Mouse (Mus musculus) stomach, embryonic 14.5 days (tissue): ENCODE measurements at regions not wholly inside any gene's neighbourhood (a gene's known extent, or its start where the extent isn't known, plus 50 kb on each side); places are given as distances from the start of the nearest gene placed in this dataset.
A peak's percentile ranks its signal among the peaks of the same experiment; 100 is the strongest.

ENCODE experiments used
- ATAC-seq: fragments of 200-750 bp; cut with Nextera tagmentation; 2 replicates; pipeline ENCODE4 v1.8.0; 2017; ENCODE audit warnings: low read depth, moderate TSS enrichment; ENCODE audit not compliant: insufficient number of reproducible peaks, insufficient read depth, low FRiP score
- H3K27ac ChIP-seq: fragments of 300-500 bp; sonication (generic); 2 replicates; pipeline ENCODE4 v1.5.1; 2014; ENCODE audit warnings: mild to moderate bottlenecking, low read length, moderate library complexity, mixed read lengths
- H3K27me3 ChIP-seq: fragments of 300-500 bp; sonication (generic); 2 replicates; pipeline ENCODE4 v1.6.1; 2014; ENCODE audit warnings: low read length, control low read depth, mixed read lengths; ENCODE audit not compliant: control insufficient read depth, insufficient read depth
- H3K36me3 ChIP-seq: fragments of 300-500 bp; sonication (generic); 2 replicates; pipeline ENCODE4 v1.6.1; 2014; ENCODE audit warnings: mild to moderate bottlenecking, control low read depth, low read length, moderate library complexity, mixed read lengths; ENCODE audit not compliant: control insufficient read depth, insufficient read depth
- H3K4me1 ChIP-seq: fragments of 300-500 bp; sonication (generic); 2 replicates; pipeline ENCODE4 v1.6.1; 2014; ENCODE audit warnings: low read length, control low read depth, mixed read lengths; ENCODE audit not compliant: control insufficient read depth, insufficient read depth
- H3K4me2 ChIP-seq: fragments of 300-500 bp; sonication (generic); replicated peaks from 2 replicates; pipeline ENCODE4 v1.6.1; 2014; ENCODE audit warnings: low read depth, low read length, control low read depth
- H3K4me3 ChIP-seq: fragments of 300-500 bp; sonication (generic); 2 replicates; pipeline ENCODE4 v1.5.1; 2014; ENCODE audit warnings: low read depth, low read length, control low read depth
- H3K9ac ChIP-seq: fragments of 300-500 bp; sonication (generic); replicated peaks from 2 replicates; pipeline ENCODE4 v1.6.1; 2014; ENCODE audit warnings: low read depth, mild to moderate bottlenecking, control low read depth, low read length, moderate library complexity, mixed read lengths
- H3K9me3 ChIP-seq: fragments of 300-500 bp; sonication (generic); 2 replicates; pipeline ENCODE4 v1.6.1; 2016; ENCODE audit warnings: low read depth, low read length, control low read depth; ENCODE audit not compliant: control insufficient read depth
- WGBS: fragments of 180-500 bp; shearing (Covaris S2); extraction: QIAGEN DNeasy Blood & Tissue Kit; methylation state at CpG from one replicate; pipeline ENCODE4 v1.1.7; 2014; 5-methylcytosine and 5-hydroxymethylcytosine counted together

DNA sequence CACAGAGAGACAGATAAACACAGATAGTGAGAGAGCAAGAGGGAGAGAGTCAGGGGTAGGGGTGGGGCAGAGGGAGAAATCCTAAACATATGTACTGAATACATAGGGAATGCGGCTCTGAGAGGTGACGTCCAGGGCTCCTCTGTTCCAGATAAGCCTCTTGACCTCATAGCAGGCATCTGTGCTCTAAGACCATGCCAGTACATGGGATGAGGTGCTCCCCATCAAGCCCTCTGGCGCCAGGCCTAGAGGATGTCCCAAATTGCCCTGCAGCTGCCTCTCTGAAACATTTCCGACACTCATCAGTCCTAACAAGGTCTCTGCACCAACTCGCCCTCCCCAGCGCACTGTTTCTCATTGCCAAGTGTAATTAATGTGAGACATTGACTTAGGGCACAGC lies 146.7 kb downstream of the En1 start:
- Histone ChIP-seq H3K4me2 (no peak overlapping the region), H3K27ac (no peak overlapping the region), H3K4me1 (no peaks in the 10 kb centered on the region), H3K4me3 (no peak overlapping the region), H3K27me3 (no peaks in the 10 kb centered on the region), H3K36me3 (no peaks in the 10 kb centered on the region), H3K9ac (no peak overlapping the region), H3K9me3 (no peaks in the 10 kb centered on the region)
- no peak for ATAC-seq
- 65% methylated on average over 6 of the region's 6 CpGs for WGBS

- Histone ChIP-seq H3K4me1 (no peaks in the 10 kb centered on the region), H3K27ac (no peak overlapping the region), H3K36me3 (no peaks in the 10 kb centered on the region), H3K9ac (no peak overlapping the region), H3K4me2 (no peak overlapping the region), H3K4me3 (no peak overlapping the region), H3K9me3 (no peaks in the 10 kb centered on the region), H3K27me3 (no peaks in the 10 kb centered on the region)
- ATAC-seq, result no peak
- 94% methylated on average over 1 of the region's 1 CpGs for WGBS
Observed at GRCm38 (mm10) chr1:120753406-120753805, 151.2 kb downstream of the En1 start.

GRCm38 (mm10) chr1:120754337-120754736 lies 152.1 kb downstream of the En1 start:
- H3K9ac ChIP-seq, result no peak overlapping the region
- no peak overlapping the region for H3K4me2 ChIP-seq
- H3K27me3 ChIP-seq, result no peaks in the 10 kb centered on the region
- H3K4me3 ChIP-seq, result no peak overlapping the region
- H3K27ac ChIP-seq, result no peak overlapping the region
- no peaks in the 10 kb centered on the region for H3K9me3 ChIP-seq
- H3K4me1 ChIP-seq, result no peaks in the 10 kb centered on the region
- no peaks in the 10 kb centered on the region for H3K36me3 ChIP-seq
- WGBS, result 63% methylated on average over 5 of the region's 5 CpGs
- peak; percentile 67; the same call in 1 of the 2 replicates for ATAC-seq

DNA sequence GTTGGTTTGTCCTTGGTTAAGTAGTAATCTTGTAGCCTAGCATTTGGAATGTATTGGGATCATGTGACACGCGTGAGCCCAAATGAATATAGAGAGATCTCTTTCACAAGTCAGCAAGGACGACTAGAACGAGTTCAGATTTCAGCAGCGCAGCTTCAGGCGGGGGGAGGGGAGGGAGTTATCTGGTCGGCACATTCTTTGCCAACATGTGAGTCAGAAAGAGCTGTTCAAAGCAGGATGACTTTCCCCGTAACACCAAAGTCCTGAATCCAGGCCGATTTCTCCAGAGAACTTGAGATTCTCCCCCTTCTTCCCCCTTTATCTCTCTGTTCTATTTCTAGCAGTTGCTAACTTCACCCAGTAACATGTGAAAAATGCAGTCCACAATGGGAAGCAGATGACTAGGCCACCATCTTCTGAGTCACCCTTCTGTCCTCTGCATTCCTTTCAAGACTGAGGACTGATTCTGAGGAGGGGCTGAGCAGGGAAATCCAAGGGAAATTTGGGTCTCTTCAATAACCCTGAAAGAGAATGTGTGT lies 155.1 kb downstream of the En1 start:
- Histone ChIP-seq H3K9ac (no peak overlapping the region), H3K9me3 (no peaks in the 10 kb centered on the region), H3K4me2 (no peak overlapping the region), H3K4me3 (no peak overlapping the region), H3K4me1 (no peaks in the 10 kb centered on the region), H3K27me3 (no peaks in the 10 kb centered on the region), H3K36me3 (no peaks in the 10 kb centered on the region), H3K27ac (no peak overlapping the region)
- WGBS, result 42% methylated on average over 9 of the region's 9 CpGs
- ATAC-seq, result no peak

- Histone ChIP-seq H3K27me3 (no peaks in the 10 kb centered on the region), H3K4me1 (no peaks in the 10 kb centered on the region), H3K4me2 (no peak overlapping the region), H3K27ac (no peak overlapping the region), H3K9me3 (no peaks in the 10 kb centered on the region), H3K4me3 (no peak overlapping the region), H3K36me3 (no peaks in the 10 kb centered on the region), H3K9ac (no peak overlapping the region)
- no peak for ATAC-seq
- WGBS, result 71% methylated on average over 7 of the region's 7 CpGs
Observed at GRCm38 (mm10) chr1:120758172-120758571, 156.0 kb downstream of the En1 start.

DNA sequence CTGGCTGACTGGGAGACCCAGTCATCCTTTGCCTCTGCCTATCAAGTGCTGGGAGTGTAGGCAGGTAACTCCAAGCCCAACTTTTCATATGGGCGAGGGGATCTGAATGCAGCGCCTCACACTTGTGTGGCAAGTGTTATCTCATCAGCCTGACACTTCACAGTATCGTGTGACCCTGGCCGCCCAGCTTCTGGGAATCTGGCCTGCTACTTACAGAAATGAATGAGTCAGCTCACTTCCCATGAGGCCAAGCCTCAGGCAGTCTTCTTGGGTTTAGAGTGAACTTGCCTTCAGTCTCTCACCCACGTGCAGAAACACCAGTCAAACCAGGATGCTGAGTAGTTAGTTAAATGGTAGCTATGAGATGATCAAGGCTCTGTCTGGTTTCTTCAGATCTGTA lies 156.5 kb downstream of the En1 start:
- Histone ChIP-seq H3K4me3 (no peak overlapping the region), H3K36me3 (no peaks in the 10 kb centered on the region)
- 66% methylated on average over 5 of the region's 5 CpGs for WGBS

GRCm38 (mm10) chr1:120759380-120759779 lies 157.2 kb downstream of the En1 start:
- Histone ChIP-seq H3K4me1 (no peaks in the 10 kb centered on the region), H3K36me3 (no peaks in the 10 kb centered on the region)
- 80% methylated on average over 3 of the region's 3 CpGs for WGBS

More for the DNA sequence above, 156.5 kb downstream of the En1 start:
- Histone ChIP-seq H3K4me2 (no peak overlapping the region), H3K27ac (no peak overlapping the region), H3K4me1 (no peaks in the 10 kb centered on the region), H3K9ac (no peak overlapping the region), H3K27me3 (no peaks in the 10 kb centered on the region), H3K9me3 (no peaks in the 10 kb centered on the region)
- no peak for ATAC-seq

DNA sequence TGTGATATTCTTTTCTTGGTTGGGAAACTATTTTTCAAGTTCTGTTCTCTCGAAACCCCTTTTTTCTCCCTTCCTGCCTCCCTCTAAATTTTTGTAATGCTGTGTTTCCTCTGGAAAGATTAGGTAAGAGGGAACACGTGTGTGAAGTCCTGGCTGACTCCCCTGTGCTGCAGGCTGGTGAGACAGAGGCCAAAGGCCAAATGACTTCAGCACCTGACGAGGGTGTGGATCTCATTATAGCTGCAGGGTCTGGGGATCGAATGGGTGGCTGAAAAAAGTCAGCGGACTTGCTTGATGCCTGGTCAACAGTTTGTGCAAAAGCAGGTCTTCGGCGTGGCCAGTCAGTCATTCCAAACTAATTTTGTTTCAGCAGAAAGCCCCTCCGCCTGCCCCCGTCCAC lies 159.1 kb downstream of the En1 start:
- Histone ChIP-seq H3K4me3 (no peak overlapping the region), H3K9me3 (no peaks in the 10 kb centered on the region), H3K4me1 (no peaks in the 10 kb centered on the region), H3K4me2 (no peak overlapping the region), H3K27ac (no peak overlapping the region), H3K27me3 (no peaks in the 10 kb centered on the region), H3K9ac (no peak overlapping the region), H3K36me3 (no peaks in the 10 kb centered on the region)
- no peak for ATAC-seq
- WGBS, result 63% methylated on average over 9 of the region's 9 CpGs

More at GRCm38 (mm10) chr1:120759380-120759779, 157.2 kb downstream of the En1 start:
- no peaks in the 10 kb centered on the region for H3K27me3 ChIP-seq
- H3K9me3 ChIP-seq, result no peaks in the 10 kb centered on the region
- ATAC-seq, result no peak
- H3K9ac ChIP-seq, result no peak overlapping the region
- no peak overlapping the region for H3K4me2 ChIP-seq
- H3K4me3 ChIP-seq, result no peak overlapping the region
- no peak overlapping the region for H3K27ac ChIP-seq

- Histone ChIP-seq H3K36me3 (no peaks in the 10 kb centered on the region), H3K4me2 (no peak overlapping the region), H3K27me3 (no peaks in the 10 kb centered on the region), H3K27ac (no peak overlapping the region), H3K9me3 (no peaks in the 10 kb centered on the region), H3K4me3 (no peak overlapping the region), H3K4me1 (no peaks in the 10 kb centered on the region), H3K9ac (no peak overlapping the region)
- WGBS, result 84% methylated on average over 2 of the region's 2 CpGs
- ATAC-seq, result no peak
Observed at GRCm38 (mm10) chr1:120762498-120762897, 160.3 kb downstream of the En1 start.
